Mouse (Mus musculus): Measurements from ENCODE around the gene Tmprss11e.

- no peak for TF ChIP-seq POLR2A (IDR thresholded peaks at IDR 0.05; ENCODE audit: insufficient read length, low read depth)
- TF ChIP-seq USF1 (IDR thresholded peaks at IDR 0.05; ENCODE audit: low read depth) = no peak
- no peak for TF ChIP-seq MAX (IDR thresholded peaks at IDR 0.05; ENCODE audit: low read depth)
- TF ChIP-seq MYOG (IDR thresholded peaks at IDR 0.05; ENCODE audit: control insufficient read depth in 1 of 3, insufficient read depth in 1 of 3, insufficient read length in 2 of 3, low read depth in 2 of 3) = no peak
- no peak for TF ChIP-seq TCF12 (IDR thresholded peaks at IDR 0.05; ENCODE audit: insufficient read depth, poor library complexity, severe bottlenecking)
- no peak for TF ChIP-seq POLR2AphosphoS2 (IDR thresholded peaks at IDR 0.05; ENCODE audit: insufficient read length, low read depth)
- no peak for TF ChIP-seq REST (IDR thresholded peaks at IDR 0.05; ENCODE audit: insufficient read depth, insufficient read length)
- TF ChIP-seq SRF (IDR thresholded peaks at IDR 0.05; ENCODE audit: control insufficient read depth, insufficient read length, low read depth) = no peak
- TF ChIP-seq MYOD1 (IDR thresholded peaks at IDR 0.05; ENCODE audit: control insufficient read depth in 1 of 3, insufficient read length in 2 of 3, low read depth in 2 of 3) = no peak
These were observed 9.8 kb downstream of the Tmprss11e start for GRCm38 (mm10) chr5:86735808-86736207.

Measured in myocyte (in vitro differentiated cells).